Mouse (Mus musculus): ENCODE measurements around the gene Stx1b. TPM values are rescaled to one million over a fixed set of nuclear protein-coding genes. Genes with fewer than 3 reads are reported as not detected.
A peak's percentile ranks its signal among the peaks of the same experiment; 100 is the strongest.

The Stx1b gene
- polyA plus RNA-seq, 1 experiment from 2014 or later, result 3.2 TPM

DNA sequence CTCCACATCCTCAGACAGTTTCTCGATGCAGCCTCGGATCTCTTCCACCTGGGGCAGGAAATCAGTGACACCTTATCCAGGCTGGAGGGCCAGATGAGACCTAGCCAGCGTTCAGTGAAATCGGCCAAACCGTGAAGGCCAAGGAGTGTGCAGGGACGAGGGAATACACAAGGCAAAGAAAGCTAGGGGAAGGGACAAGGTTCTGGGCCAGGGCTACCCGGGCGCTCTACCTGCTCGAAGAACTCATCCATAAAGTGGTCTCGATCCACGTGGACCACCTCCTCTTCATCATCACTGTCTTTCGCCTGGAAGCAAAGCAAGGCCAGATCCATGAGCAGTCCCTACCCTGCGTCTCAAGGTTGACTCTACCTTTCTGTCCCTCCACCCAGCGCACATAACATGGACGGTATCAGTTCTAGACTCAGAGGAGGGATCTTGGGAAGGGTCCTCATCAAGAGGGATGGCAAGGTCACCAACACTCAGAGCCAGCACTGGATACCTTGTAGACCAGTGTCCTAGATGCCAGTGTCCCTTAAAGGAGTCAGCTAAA, 9.2 kb downstream of the Stx1b start:
- Histone ChIP-seq H3K27me3 (replicated peaks) (no peaks in the 10 kb centered on the region), H3K4me2 (replicated peaks) (no peak overlapping the region), H3K9ac (no peak overlapping the region), H3K36me3 (no peaks in the 10 kb centered on the region), H3K27ac (no peak overlapping the region), H3K4me1 (replicated peaks) (no peaks in the 10 kb centered on the region), H3K9me3 (no peaks in the 10 kb centered on the region), H3K4me3 (replicated peaks) (no peak overlapping the region)
- 89% methylated on average over 15 of the region's 15 CpGs for WGBS
- ATAC-seq, result no peak

DNA sequence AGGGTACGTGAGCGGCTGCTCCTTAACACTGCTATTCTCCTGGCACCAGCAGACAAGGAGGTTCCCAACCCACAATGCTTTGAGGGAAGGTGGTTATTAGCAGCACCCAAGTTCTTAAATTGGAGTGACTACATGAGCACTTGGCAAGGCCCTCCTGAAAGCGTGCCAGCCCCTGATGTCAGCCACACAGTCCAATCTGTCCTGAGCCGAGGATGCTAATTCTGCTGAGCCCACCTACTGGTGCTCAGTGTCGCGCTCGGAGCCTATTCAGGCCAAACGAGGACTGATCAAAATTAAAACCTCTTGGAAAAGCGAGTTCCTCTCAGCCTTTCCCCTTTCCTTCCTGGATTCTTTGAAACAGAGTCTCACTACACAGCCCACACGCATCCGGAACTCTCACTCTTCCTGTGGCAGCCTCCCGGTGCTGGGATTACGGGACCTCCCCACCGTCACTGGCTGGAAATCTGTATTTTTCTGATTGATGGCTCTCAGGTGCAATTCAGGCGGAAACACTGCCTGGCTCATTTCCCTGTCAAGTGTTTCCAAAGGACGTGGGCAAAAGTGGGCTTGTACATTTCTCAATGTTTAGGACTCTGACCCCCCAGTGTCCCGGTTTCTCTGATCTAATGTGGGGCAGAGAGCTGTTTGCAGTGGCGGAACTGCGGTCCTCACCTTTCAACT, 10.0 kb downstream of the Stx1b start:
- Histone ChIP-seq H3K9me3 (no peaks in the 10 kb centered on the region), H3K4me2 (replicated peaks) (no peak overlapping the region), H3K36me3 (no peaks in the 10 kb centered on the region), H3K9ac (no peak overlapping the region), H3K27me3 (replicated peaks) (no peaks in the 10 kb centered on the region), H3K4me3 (replicated peaks) (no peak overlapping the region), H3K4me1 (replicated peaks) (no peaks in the 10 kb centered on the region), H3K27ac (peak overlapping the region; percentile 29; the same call in 1 of the 2 replicates)
- ATAC-seq, result no peak
- 75% methylated on average over 19 of the region's 19 CpGs for WGBS

DNA sequence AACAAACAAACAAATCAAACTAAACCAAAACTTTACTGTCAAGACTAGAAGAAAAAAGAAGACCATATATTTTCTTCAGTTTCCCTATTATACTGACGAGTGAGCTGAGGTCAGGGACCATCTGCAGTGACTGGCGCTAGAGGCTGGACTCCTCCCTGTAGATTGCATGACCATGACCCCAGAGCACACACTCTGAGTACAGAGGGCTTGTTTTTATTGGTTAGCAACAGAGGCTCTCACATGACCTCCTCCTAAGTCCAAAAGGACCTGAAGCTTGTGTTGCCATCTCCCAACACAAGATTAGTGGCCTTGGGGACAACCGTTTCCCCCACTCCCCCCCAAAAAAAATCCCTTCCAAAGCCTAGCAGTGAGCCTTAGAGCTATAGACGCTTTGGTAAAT, 10.5 kb downstream of the Stx1b start:
- Histone ChIP-seq H3K9me3 (no peaks in the 10 kb centered on the region), H3K4me3 (replicated peaks) (no peak overlapping the region), H3K36me3 (no peaks in the 10 kb centered on the region), H3K9ac (no peak overlapping the region), H3K27me3 (replicated peaks) (no peaks in the 10 kb centered on the region), H3K27ac (peak overlapping the region; percentile 29; the same call in 1 of the 2 replicates), H3K4me2 (replicated peaks) (no peak overlapping the region), H3K4me1 (replicated peaks) (no peaks in the 10 kb centered on the region)
- WGBS, result 72% methylated on average over 4 of the region's 4 CpGs
- peak; percentile 63; the same call in 1 of the 2 replicates for ATAC-seq

DNA sequence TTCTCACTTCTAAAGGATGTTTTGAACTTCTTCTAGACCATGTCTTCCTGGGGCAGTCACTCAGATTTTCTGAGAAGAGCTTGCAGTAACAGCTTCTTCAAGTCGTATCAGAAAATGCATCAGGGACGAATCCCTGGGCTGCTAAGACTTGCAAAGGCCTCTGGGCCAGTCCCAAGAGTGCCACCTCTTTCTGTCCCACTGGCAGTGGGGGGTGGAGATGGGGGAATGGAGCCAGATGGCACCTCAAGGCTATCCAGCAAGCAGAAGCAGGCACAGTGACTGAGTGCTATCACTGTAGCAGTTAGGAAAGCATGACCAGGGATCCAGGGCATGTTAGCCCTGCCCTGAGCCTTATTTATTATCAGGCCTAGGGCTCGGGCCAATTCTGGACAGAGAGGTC, 12.1 kb downstream of the Stx1b start:
- H3K27ac ChIP-seq, result no peak overlapping the region
- H3K27me3 ChIP-seq (replicated peaks), result no peaks in the 10 kb centered on the region
- H3K36me3 ChIP-seq, result no peaks in the 10 kb centered on the region
- H3K4me2 ChIP-seq (replicated peaks), result no peak overlapping the region
- H3K9ac ChIP-seq, result no peak overlapping the region
- no peaks in the 10 kb centered on the region for H3K9me3 ChIP-seq
- no peaks in the 10 kb centered on the region for H3K4me1 ChIP-seq (replicated peaks)
- H3K4me3 ChIP-seq (replicated peaks), result no peak overlapping the region
- 83% methylated on average over 3 of the region's 3 CpGs for WGBS
- ATAC-seq, result no peak

DNA sequence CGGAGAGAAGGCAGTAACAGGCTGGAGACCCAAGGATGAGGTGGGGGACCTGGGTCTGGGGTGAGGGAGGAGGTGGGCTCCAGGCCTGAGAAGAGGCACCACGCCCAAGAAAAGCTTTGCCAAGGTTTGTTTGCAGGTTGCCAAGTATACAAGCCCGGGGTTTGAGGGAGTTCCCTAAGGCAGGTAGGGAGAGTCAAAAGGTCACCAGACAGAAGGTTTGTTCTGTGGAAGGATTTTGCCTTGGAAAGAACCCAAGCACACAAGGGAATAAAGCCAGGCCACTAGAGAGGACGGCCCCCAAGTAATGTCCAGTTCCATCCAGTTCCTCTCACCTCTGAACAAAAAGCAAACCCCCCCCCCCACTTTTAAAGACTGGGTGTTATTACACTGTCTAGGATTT, 13.1 kb downstream of the Stx1b start:
- Histone ChIP-seq H3K4me2 (replicated peaks) (no peak overlapping the region), H3K4me1 (replicated peaks) (no peaks in the 10 kb centered on the region), H3K36me3 (no peaks in the 10 kb centered on the region), H3K27ac (no peak overlapping the region), H3K9ac (no peak overlapping the region), H3K4me3 (replicated peaks) (no peak overlapping the region), H3K9me3 (no peaks in the 10 kb centered on the region), H3K27me3 (replicated peaks) (no peaks in the 10 kb centered on the region)
- WGBS, result 71% methylated on average over 4 of the region's 4 CpGs
- ATAC-seq, result no peak

DNA sequence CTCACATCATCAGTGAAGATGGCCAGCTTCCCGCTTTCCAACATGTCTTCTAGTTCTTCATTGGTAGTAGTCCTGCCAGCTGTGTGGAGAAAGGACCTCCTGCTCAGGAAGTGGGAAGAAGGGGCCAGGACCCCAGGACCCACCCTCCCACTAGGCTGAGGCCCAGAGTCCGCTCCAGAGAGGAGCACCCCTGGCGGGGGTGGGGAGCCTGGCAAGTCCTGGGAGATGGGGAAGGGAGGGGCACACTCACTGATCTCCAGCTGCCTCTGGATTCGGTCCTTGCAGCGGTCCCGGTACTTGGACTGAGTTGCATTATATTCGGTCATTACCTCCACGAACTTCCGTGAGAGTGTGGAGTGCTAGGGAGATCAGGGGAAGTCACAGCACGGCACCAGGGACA, 13.7 kb downstream of the Stx1b start:
- Histone ChIP-seq H3K4me3 (replicated peaks) (no peak overlapping the region), H3K4me2 (replicated peaks) (no peak overlapping the region), H3K36me3 (no peaks in the 10 kb centered on the region), H3K9ac (no peak overlapping the region), H3K27ac (no peak overlapping the region), H3K4me1 (replicated peaks) (no peaks in the 10 kb centered on the region), H3K9me3 (no peaks in the 10 kb centered on the region), H3K27me3 (replicated peaks) (no peaks in the 10 kb centered on the region)
- ATAC-seq, result no peak
- WGBS, result 78% methylated on average over 10 of the region's 10 CpGs

DNA sequence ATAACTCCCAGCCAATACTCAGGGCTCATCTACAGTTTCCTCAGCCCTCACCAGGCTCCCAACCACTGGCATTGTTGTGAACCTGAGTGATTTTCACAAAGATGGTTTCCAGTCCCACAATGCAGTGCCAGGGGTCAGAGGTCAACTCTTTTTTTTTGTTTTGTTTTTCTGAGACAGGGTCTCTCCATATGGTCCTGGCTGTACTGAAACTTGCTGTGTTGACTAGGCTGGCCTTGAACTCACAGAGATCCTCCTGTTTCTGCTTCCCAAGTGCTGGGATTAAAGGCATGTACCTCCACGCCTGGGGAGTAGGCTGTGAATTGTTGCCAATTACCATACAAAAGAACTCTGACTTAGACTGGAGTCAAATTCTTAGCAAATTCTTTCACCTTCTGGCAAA, 14.5 kb downstream of the Stx1b start:
- no peak for ATAC-seq
- H3K4me1 ChIP-seq (replicated peaks), result 0 out of 2 replicates have a peak, but pooled peaks cover 2% of the 10 kb centered on the region

DNA sequence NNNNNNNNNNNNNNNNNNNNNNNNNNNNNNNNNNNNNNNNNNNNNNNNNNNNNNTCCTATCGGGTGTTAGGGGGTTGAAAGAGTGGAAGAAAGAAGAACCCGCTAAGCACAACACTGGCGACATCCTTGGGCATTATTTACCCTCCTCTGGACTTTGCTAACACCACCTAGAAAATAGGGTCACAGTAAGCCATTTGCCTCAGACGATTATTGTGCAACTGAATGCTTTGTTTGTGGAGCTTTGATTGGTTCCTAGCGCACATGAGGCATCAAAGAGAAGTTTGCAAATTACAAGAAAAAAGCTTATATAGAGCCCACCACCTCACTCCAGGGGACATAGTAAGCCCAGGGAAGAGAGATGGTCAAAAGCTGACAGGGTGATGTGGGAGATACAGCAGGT, 15.5 kb downstream of the Stx1b start:
- H3K4me3 ChIP-seq (replicated peaks), result no peak overlapping the region
- no peak overlapping the region for H3K4me2 ChIP-seq (replicated peaks)
- H3K36me3 ChIP-seq, result no peaks in the 10 kb centered on the region
- H3K27ac ChIP-seq, result no peak overlapping the region
- 0 out of 2 replicates have a peak, but pooled peaks cover 2% of the 10 kb centered on the region for H3K4me1 ChIP-seq (replicated peaks)
- no peaks in the 10 kb centered on the region for H3K27me3 ChIP-seq (replicated peaks)
- no peaks in the 10 kb centered on the region for H3K9me3 ChIP-seq
- 71% methylated on average over 5 of the region's 5 CpGs for WGBS
- no peak for ATAC-seq
- no peak overlapping the region for H3K9ac ChIP-seq

More for the DNA sequence above, 14.5 kb downstream of the Stx1b start:
- Histone ChIP-seq H3K4me2 (replicated peaks) (no peak overlapping the region), H3K9ac (no peak overlapping the region), H3K36me3 (no peaks in the 10 kb centered on the region), H3K27me3 (replicated peaks) (no peaks in the 10 kb centered on the region), H3K9me3 (no peaks in the 10 kb centered on the region), H3K27ac (no peak overlapping the region), H3K4me3 (replicated peaks) (no peak overlapping the region)
- 94% methylated on average over 1 of the region's 1 CpGs for WGBS

DNA sequence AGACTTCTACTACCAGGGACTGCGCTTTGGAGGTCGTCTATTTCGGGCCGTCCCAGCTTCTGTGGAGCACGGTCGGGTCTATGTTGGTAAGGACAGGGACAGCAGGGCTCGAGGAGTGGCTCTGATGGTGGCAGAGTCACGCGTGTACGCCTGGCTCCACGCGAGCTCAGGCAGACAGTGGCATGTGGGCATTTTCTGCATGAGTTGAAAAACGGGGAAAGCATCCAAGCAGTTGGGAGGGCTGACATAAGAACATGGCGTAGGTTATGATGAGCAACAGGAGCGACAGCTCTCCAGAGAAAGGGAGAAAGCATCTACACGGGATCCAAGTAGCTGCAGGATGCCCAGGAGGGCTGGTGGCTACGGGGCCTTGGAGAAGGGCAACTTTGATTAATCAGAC, 22.0 kb downstream of the Stx1b start:
- H3K9me3 ChIP-seq, result no peaks in the 10 kb centered on the region

DNA sequence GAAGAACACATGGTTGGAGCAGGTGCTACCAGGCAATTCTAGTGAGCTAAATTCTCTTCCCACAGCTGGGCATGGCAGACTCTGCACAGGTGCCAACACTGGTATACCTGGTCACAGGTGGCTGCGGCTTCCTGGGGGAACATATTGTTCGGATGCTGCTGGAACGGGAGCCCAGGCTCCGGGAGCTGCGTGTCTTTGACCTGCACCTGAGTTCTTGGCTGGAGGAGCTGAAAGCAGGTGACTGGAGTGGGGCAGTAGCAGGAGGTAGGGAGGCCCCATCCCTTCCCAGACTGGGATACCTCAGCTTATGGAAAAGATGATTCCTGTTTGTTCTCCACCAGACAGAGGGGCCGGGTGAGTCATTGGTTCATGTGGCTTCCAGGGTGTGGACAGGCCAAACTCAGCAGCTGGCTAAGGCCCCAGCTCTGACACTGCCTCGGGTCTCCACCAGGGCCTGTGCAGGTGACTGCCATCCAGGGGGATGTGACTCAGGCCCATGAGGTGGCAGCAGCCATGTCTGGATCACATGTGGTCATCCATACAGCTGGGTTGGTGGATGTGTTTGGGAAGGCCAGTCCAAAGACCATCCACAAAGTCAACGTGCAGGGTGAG, 23.2 kb downstream of the Stx1b start:
- ATAC-seq, result peak; percentile 14; the same call in 1 of the 2 replicates
- H3K4me3 ChIP-seq (replicated peaks), result peak overlapping the region; percentile 29
- H3K4me1 ChIP-seq (replicated peaks), result peaks cover 12% of the 10 kb centered on the region; the same call in 1 of the 2 replicates
- H3K9me3 ChIP-seq, result no peaks in the 10 kb centered on the region
- WGBS, result 87% methylated on average over 8 of the region's 8 CpGs
- no peak overlapping the region for H3K27ac ChIP-seq
- H3K4me2 ChIP-seq (replicated peaks), result peak overlapping the region; percentile 63
- no peaks in the 10 kb centered on the region for H3K27me3 ChIP-seq (replicated peaks)
- H3K36me3 ChIP-seq, result peaks cover 37% of the 10 kb centered on the region
- peak overlapping the region; percentile 44; the same call in 1 of the 2 replicates for H3K9ac ChIP-seq

More for the DNA sequence above, 22.0 kb downstream of the Stx1b start:
- Histone ChIP-seq H3K4me3 (replicated peaks) (no peak overlapping the region), H3K27ac (no peak overlapping the region), H3K27me3 (replicated peaks) (no peaks in the 10 kb centered on the region), H3K4me2 (replicated peaks) (no peak overlapping the region), H3K36me3 (peaks cover 25% of the 10 kb centered on the region), H3K4me1 (replicated peaks) (peaks cover 12% of the 10 kb centered on the region; the same call in 1 of the 2 replicates), H3K9ac (no peak overlapping the region)
- ATAC-seq, result no peak
- 94% methylated on average over 17 of the region's 17 CpGs for WGBS

DNA sequence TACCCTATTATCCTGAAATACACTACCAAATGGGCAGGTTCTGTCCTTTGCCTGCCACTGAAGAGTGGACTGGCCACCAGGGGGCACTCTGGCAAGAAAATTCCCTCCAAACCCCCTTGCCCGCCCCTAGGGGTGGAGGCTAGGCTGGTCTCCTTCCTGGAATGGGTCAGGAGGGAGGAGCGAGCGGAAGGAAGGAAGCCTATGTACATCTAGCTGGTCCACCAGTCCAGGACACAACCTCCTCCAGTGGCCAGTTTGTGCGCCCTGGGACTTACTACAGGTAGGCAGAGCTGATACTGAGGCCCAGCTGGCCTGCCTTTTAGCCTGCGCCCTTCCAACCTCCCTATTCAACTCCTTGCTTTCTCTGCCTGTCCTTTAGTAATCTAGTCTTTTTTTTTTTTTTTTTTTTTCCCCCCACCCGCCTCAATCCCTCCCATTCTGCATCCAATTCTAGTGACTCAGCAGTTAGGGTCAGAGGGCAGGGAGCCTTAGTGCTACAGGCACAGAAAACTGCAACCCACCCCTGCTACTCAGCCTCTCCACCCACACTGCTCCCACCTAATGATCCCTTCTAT, 23.8 kb downstream of the Stx1b start, which contains the start of gene Hsd3b7:
Gene Hsd3b7, plus strand, starts transcription at position 170 of the 575 bp plus-strand sequence.
- Histone ChIP-seq H3K27me3 (replicated peaks) (no peaks in the 10 kb centered on the region), H3K4me3 (replicated peaks) (peak within 1 kb of the TSS; percentile 29), H3K4me2 (replicated peaks) (peak within 1 kb of the TSS; percentile 63), H3K9ac (peak within 1 kb of the TSS; percentile 44), H3K36me3 (peaks cover 43% of the 10 kb centered on the region), H3K27ac (0 out of 2 replicates have a peak within 1 kb of the TSS, but pooled peaks have one; percentile 2), H3K9me3 (no peaks in the 10 kb centered on the region), H3K4me1 (replicated peaks) (peaks cover 12% of the 10 kb centered on the region; the same call in 1 of the 2 replicates)
- peak; percentile 91 for ATAC-seq
- 24% methylated on average over 6 of the region's 6 CpGs for WGBS

DNA sequence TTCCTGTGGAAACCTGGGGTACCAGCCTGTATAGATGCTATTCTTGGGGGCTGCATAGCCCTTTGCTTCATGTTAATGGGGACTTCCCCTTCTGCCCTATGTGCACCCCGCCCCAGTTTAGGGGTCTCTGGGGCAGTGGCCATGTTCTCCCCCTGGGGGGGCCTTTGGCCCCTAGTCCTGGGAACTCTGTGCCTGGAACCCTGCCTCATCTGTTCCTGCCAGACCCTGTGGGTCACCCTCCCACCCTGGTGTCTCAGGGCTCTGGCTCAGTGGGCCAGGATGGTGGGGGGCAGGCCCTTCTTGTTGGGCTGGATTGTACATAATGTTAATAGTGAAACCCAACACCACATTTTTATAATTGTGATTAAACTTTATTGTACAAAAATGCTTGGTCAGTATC, 24.6 kb downstream of the Stx1b start:
- Histone ChIP-seq H3K4me2 (replicated peaks) (no peak overlapping the region), H3K36me3 (peaks cover 51% of the 10 kb centered on the region), H3K27me3 (replicated peaks) (no peaks in the 10 kb centered on the region), H3K9ac (peak overlapping the region; percentile 17; the same call in 1 of the 2 replicates), H3K27ac (no peak overlapping the region), H3K4me3 (replicated peaks) (no peak overlapping the region), H3K9me3 (no peaks in the 10 kb centered on the region), H3K4me1 (replicated peaks) (peaks cover 10% of the 10 kb centered on the region; the same call in 1 of the 2 replicates)
- ATAC-seq, result no peak
- 89% methylated on average over 1 of the region's 1 CpGs for WGBS
